Mouse (Mus musculus): ENCODE measurements around the gene Tnfrsf1a. TPM values are rescaled to one million over a fixed set of nuclear protein-coding genes. Genes with fewer than 3 reads are reported as not detected.

Tnfrsf1a gene
- polyA plus RNA-seq, 1 experiment from 2014 or later, result 69.1 TPM

DNA sequence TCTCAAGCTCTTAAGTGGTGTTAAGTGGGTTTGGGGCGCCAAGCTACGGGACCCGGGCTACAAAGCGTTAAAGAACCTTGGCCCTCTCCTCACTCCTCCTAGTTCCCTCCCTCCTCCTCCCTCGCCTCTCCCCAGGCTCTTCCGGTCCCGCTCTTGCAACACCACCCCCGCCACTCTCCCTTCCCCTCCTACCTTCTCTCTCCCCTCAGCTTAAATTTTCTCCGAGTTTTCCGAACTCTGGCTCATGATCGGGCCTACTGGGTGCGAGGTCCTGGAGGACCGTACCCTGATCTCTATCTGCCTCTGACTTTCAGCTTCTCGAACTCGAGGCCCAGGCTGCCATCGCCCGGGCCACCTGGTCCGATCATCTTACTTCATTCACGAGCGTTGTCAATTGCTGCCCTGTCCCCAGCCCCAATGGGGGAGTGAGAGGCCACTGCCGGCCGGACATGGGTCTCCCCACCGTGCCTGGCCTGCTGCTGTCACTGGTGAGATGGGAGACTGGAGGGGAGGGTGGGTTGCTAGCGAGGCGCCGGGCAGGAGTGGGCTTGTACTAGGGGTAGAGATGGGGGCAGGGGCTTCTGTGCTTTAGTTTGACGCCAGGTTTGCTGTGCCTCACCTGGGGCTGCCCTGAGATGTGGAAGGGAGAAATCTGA, 541 bp downstream of the Tnfrsf1a start:
- Histone ChIP-seq H3K4me3 (replicated peaks) (peak overlapping the region; percentile 69), H3K27me3 (replicated peaks) (no peaks in the 10 kb centered on the region), H3K27ac (peak overlapping the region; percentile 88), H3K4me1 (replicated peaks) (peaks cover 56% of the 10 kb centered on the region), H3K4me2 (replicated peaks) (peak overlapping the region; percentile 88), H3K9me3 (no peaks in the 10 kb centered on the region), H3K9ac (peak overlapping the region; percentile 76), H3K36me3 (no peaks in the 10 kb centered on the region)
- WGBS, result under 1% methylated on average over 27 of the region's 27 CpGs
- ATAC-seq, result peak; percentile 80

DNA sequence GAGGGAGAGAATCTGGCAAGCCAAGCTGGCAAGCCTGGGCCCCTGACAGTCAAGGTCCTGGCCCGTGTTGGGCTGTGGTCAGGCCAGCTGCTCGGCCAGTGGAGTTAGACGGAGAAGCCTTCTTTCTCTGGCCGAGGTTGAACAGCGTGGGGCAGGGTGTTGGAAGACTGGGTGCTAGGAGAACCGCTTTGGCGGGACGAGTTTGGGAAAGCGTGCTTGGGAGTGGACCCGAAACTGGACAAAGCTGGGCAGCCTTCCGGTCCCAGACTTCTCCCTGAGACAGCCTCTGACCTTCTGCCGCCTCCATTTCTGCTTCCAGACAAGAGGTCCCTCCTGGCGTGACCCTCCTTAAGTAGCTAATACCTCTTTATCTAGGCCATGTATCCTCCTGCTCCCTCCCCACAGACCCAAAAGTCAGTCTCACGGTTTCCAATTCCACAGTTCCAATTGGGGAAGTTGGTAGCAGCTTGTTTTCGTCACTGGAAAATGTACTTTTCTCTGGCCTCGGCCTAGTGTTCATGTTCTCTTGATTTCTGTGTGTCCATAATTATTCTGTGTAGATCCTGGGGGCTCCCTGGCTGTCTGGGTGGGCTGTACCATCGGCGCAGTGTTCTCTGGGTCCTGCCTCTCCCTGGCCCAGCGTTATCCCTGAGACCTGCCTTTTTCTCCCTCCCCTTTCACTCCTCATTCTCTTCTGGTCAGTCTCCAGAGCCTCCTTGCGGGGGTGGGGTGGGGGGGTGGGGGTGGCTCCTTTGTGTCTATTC, 1.3 kb downstream of the Tnfrsf1a start:
- H3K27ac ChIP-seq, result peak overlapping the region; percentile 88
- H3K4me1 ChIP-seq (replicated peaks), result peaks cover 57% of the 10 kb centered on the region
- H3K4me3 ChIP-seq (replicated peaks), result peak overlapping the region; percentile 69
- H3K9me3 ChIP-seq, result no peaks in the 10 kb centered on the region
- no peaks in the 10 kb centered on the region for H3K27me3 ChIP-seq (replicated peaks)
- ATAC-seq, result no peak
- 4% methylated on average over 20 of the region's 20 CpGs for WGBS
- peak overlapping the region; percentile 88 for H3K4me2 ChIP-seq (replicated peaks)
- H3K36me3 ChIP-seq, result no peaks in the 10 kb centered on the region
- peak overlapping the region; percentile 76 for H3K9ac ChIP-seq

DNA sequence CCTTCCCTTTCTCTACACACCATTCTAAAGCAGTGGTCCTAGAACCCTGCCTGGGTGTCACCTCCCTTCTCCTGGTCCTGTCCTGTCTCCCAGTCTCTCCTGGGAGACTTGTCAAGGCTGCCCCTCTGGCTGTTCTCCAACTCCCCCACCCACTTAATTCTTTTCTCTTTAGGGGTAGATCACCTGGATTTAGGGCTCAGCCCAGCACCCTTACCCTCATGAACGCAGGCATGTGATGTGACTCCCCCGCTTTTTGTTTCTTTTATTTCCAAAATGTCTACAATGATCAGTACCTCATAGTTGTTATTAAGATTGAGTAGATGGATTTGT, 1.8 kb downstream of the Tnfrsf1a start:
- H3K36me3 ChIP-seq, result no peaks in the 10 kb centered on the region
- peak overlapping the region; percentile 88 for H3K4me2 ChIP-seq (replicated peaks)
- peak overlapping the region; percentile 76 for H3K9ac ChIP-seq
- H3K27me3 ChIP-seq (replicated peaks), result no peaks in the 10 kb centered on the region
- H3K4me3 ChIP-seq (replicated peaks), result peak overlapping the region; percentile 69
- no peaks in the 10 kb centered on the region for H3K9me3 ChIP-seq
- H3K27ac ChIP-seq, result 0 out of 2 replicates have a peak overlapping the region, but pooled peaks have one; percentile 88
- WGBS, result 69% methylated on average over 2 of the region's 2 CpGs
- H3K4me1 ChIP-seq (replicated peaks), result peaks cover 62% of the 10 kb centered on the region
- no peak for ATAC-seq

DNA sequence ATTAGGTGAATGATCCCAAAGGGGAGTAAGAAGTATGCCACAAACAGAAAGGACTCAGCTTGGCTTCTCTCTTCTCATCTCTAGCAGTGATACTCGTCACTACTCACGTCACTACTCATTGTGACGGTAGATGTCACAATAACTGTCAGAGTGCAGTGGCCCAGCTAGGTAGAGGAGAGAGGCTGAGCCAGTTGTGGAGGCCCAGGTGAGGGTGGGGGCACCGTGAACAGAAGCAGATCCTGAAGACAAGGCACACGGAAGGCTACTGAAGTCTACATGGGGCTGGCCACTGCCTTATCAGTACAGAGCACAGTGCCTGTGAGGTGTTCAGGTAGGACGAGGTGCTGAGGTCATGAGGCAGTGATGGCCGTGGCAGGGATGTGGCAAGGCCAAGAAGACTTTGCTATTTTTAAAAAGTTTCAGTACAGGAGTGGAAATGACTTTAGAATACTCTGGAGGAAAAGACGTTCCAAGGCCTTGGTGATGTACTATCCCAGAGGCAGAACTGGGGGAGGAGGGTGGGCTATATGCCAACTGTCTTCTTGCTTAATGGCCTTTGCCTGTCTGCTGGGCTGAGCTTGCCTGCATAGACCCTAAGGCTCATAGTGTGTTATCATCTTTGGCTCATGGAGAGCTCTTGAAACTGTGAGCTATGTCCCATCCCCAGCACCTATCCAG, 2.3 kb downstream of the Tnfrsf1a start:
- no peak for ATAC-seq
- WGBS, result 54% methylated on average over 8 of the region's 8 CpGs
- H3K27me3 ChIP-seq (replicated peaks), result no peaks in the 10 kb centered on the region
- no peak overlapping the region; the same call in 1 of the 2 replicates for H3K27ac ChIP-seq
- H3K4me1 ChIP-seq (replicated peaks), result peaks cover 68% of the 10 kb centered on the region
- H3K9ac ChIP-seq, result peak overlapping the region; percentile 13; the same call in 1 of the 2 replicates
- H3K4me3 ChIP-seq (replicated peaks), result peak overlapping the region; percentile 69
- H3K36me3 ChIP-seq, result no peaks in the 10 kb centered on the region
- no peaks in the 10 kb centered on the region for H3K9me3 ChIP-seq
- H3K4me2 ChIP-seq (replicated peaks), result peak overlapping the region; percentile 88

DNA sequence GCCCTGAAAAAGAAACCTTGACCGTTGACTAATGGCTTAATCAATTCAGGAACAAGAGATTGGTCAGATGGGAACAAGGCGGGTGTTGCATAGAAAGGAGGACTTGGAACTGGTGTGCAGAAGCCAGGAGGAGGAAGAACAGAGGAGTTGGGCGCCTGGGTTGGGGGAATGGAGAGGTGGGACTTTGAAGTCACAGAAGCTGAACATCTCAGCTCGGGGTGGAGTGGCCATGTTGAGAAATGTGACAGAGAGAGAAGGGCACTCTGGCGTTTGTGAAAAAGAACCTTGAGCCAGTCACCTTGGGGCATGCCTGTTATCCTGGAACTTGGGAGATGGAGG, 2.9 kb downstream of the Tnfrsf1a start:
- H3K27me3 ChIP-seq (replicated peaks), result no peaks in the 10 kb centered on the region
- H3K4me2 ChIP-seq (replicated peaks), result peak overlapping the region; percentile 88
- WGBS, result 64% methylated on average over 5 of the region's 5 CpGs
- H3K9me3 ChIP-seq, result no peaks in the 10 kb centered on the region
- no peak overlapping the region; the same call in 1 of the 2 replicates for H3K27ac ChIP-seq
- peak overlapping the region; percentile 13; the same call in 1 of the 2 replicates for H3K9ac ChIP-seq
- H3K4me1 ChIP-seq (replicated peaks), result peaks cover 68% of the 10 kb centered on the region
- no peaks in the 10 kb centered on the region; the same call in 1 of the 2 replicates for H3K36me3 ChIP-seq
- H3K4me3 ChIP-seq (replicated peaks), result peak overlapping the region; percentile 69; the same call in 1 of the 2 replicates
- no peak for ATAC-seq

DNA sequence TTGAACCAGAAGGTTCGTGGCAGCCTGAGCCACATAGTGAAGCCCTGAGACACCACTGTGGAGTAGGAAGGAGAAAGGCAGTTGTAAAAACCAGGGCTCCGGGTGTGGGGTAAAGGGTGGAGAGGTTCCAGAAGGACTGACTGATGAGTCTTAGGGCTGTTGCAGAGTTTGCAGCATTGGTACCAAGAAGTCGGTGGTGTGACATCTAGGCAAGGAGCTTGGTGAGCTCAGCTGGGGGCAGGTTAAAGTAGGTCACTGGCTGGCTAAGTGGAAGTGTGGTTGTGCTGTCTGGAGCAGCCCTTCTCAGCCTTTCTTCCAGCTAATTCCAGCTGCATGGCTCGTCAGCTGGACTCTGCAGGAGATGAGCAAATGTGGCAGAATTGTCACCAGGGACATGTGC, 3.6 kb downstream of the Tnfrsf1a start:
- WGBS, result 53% methylated on average over 4 of the region's 4 CpGs
- ATAC-seq, result no peak
- Histone ChIP-seq H3K4me1 (replicated peaks) (peaks cover 68% of the 10 kb centered on the region), H3K9me3 (no peaks in the 10 kb centered on the region), H3K36me3 (peaks cover 4% of the 10 kb centered on the region), H3K9ac (peak overlapping the region; percentile 15; the same call in 1 of the 2 replicates), H3K27me3 (replicated peaks) (no peaks in the 10 kb centered on the region), H3K27ac (no peak overlapping the region), H3K4me3 (replicated peaks) (no peak overlapping the region), H3K4me2 (replicated peaks) (no peak overlapping the region)

DNA sequence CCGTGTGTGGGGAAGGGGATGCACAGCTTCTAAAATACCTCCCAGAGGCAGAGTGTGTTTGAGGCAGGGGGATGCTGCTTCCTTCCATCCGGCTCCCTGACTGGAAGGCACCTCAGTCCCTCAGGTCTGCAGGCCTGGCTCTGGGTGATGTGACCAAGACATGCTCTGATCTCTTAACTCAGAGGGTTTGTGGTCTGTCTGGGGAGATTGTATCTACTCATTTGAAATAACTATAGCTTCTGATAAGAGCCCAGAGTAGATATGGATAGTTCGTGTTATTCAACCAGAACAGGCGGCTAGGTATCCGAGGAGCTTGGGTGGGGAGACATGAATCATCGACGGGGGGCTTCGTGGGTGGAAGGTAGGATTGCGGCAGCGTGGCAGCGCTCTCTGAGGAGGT, 4.1 kb downstream of the Tnfrsf1a start:
- no peaks in the 10 kb centered on the region for H3K9me3 ChIP-seq
- no peak overlapping the region for H3K4me2 ChIP-seq (replicated peaks)

DNA sequence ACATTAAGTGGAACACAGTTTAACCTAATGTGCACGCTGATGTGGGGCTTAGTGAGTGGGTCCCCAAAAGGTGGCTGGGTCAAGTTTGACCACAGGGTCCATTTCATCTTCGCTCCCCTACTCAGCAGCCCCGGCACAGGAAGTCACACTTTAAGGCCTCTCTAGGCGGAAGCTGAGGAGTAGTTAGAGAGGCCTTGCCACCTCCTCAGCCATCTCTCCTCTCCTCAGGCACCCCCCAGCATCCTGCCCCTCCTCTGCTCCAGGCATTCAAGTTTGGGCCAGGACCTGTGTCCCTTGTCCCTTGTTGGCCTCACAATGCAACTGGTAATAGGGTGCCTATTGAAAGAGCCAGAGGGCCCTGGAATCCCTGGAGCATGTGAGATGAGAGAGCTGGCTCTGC, 4.5 kb downstream of the Tnfrsf1a start:
- peak overlapping the region; percentile 75; the same call in 1 of the 2 replicates for H3K27ac ChIP-seq
- no peak for ATAC-seq
- H3K9me3 ChIP-seq, result no peaks in the 10 kb centered on the region
- no peak overlapping the region for H3K9ac ChIP-seq
- no peak overlapping the region for H3K4me3 ChIP-seq (replicated peaks)
- H3K4me2 ChIP-seq (replicated peaks), result peak overlapping the region; percentile 53; the same call in 1 of the 2 replicates
- peaks cover 63% of the 10 kb centered on the region for H3K4me1 ChIP-seq (replicated peaks)
- peaks cover 12% of the 10 kb centered on the region for H3K36me3 ChIP-seq
- 78% methylated on average over 4 of the region's 4 CpGs for WGBS
- no peaks in the 10 kb centered on the region for H3K27me3 ChIP-seq (replicated peaks)

More for the DNA sequence above, 4.1 kb downstream of the Tnfrsf1a start:
- ATAC-seq, result no peak
- no peaks in the 10 kb centered on the region for H3K27me3 ChIP-seq (replicated peaks)
- WGBS, result 75% methylated on average over 11 of the region's 11 CpGs
- no peak overlapping the region for H3K4me3 ChIP-seq (replicated peaks)
- no peak overlapping the region for H3K27ac ChIP-seq
- H3K36me3 ChIP-seq, result peaks cover 8% of the 10 kb centered on the region
- H3K9ac ChIP-seq, result peak overlapping the region; percentile 15; the same call in 1 of the 2 replicates
- peaks cover 67% of the 10 kb centered on the region for H3K4me1 ChIP-seq (replicated peaks)

DNA sequence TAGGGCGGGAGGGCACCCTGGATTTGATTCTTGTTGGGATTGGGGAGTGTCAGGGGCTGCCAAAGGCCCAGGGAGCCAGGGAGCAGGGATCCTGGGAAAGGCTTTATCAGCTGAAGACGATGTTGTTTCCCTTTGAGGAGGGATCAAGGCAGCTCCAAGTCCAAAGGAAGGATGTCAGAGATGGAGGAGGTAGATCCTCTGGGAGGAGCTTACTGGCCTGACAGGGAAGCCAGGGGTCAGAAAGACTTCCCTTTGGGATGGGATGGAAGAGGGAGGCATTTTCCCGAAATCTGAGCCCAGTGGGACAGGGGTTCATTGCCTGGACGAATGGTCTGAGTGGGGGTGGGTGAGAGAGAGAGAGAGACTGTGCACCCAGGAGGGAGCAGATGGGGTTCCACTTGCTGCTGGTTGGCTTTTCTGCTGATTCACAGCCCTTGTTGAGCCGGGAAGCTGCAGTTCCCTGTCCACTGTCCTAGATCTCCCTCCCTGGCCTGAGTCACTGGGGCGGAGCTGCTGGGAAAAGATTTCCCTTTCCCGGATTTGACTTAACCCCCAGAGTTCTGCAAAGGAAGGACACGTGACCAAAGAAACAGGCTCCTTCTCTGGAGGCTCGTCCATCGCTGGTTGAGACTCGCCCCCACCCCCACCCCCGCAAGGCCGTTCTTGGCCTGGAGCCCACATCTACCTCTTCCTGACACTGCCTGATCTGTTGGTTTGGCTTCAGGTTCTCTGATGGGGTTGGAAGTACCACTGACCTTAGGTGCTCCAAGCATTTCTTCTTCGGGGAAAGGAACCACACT, 5.4 kb downstream of the Tnfrsf1a start:
- Histone ChIP-seq H3K36me3 (peaks cover 13% of the 10 kb centered on the region), H3K27ac (peak overlapping the region; percentile 75), H3K4me2 (replicated peaks) (peak overlapping the region; percentile 53), H3K4me3 (replicated peaks) (peak overlapping the region; percentile 11; the same call in 1 of the 2 replicates), H3K27me3 (replicated peaks) (no peaks in the 10 kb centered on the region), H3K4me1 (replicated peaks) (peaks cover 59% of the 10 kb centered on the region), H3K9ac (peak overlapping the region; percentile 26; the same call in 1 of the 2 replicates), H3K9me3 (no peaks in the 10 kb centered on the region)
- 9% methylated on average over 14 of the region's 14 CpGs for WGBS
- peak; percentile 49 for ATAC-seq

DNA sequence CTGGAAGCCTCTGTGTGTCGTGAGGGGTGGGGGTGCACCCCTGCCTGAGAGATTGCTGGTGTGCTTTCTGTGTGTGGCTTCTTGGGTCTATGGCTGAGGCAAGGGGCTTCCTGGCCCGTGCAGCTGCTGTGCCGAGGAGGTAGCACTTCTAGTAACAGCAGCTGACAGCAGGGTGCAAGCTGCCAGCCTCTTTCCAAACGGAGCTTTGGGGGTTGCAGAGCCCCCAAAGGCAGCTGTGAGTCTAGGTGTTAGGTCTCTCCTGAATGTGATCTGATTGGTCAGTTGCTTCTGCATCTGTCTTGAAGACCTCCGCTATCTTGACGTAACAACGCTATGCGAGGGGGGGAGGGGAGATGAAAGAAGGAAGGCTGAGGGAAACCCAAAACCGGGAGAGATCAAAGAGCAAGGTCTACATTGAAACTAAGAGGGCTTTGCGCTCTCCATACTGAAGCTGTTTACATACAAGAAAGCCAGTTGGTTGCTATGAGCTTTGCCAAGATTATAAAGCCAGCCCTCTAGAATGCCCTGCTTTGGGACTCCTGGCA, 6.1 kb downstream of the Tnfrsf1a start:
- Histone ChIP-seq H3K4me3 (replicated peaks) (peak overlapping the region; percentile 11; the same call in 1 of the 2 replicates), H3K4me2 (replicated peaks) (peak overlapping the region; percentile 53), H3K9me3 (no peaks in the 10 kb centered on the region), H3K27me3 (replicated peaks) (no peaks in the 10 kb centered on the region), H3K36me3 (peaks cover 13% of the 10 kb centered on the region), H3K9ac (peak overlapping the region; percentile 13), H3K4me1 (replicated peaks) (peaks cover 59% of the 10 kb centered on the region), H3K27ac (peak overlapping the region; percentile 75)
- WGBS, result 13% methylated on average over 10 of the region's 10 CpGs
- no peak; the same call in 1 of the 2 replicates for ATAC-seq

DNA sequence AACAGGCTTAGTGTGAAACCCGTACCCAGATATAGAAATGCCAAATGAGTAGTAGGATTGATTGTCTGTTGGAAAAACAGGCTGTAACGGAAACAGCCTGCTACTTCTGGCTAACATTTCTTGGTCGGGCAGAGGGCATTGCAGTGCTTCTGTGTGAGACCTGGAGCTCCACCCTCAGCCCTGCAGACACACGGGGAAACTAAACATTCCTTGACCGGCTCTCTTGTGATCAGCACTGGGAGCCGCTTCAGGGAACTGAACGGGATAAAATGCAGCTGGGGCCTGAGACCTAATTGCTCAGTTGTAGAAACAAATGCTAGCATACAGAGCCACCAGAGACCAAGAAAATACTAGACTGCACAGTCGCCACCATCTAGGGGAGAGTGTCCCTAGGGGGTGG, 7.1 kb downstream of the Tnfrsf1a start:
- no peak overlapping the region for H3K4me2 ChIP-seq (replicated peaks)
- no peak overlapping the region for H3K4me3 ChIP-seq (replicated peaks)
- H3K4me1 ChIP-seq (replicated peaks), result peaks cover 54% of the 10 kb centered on the region
- no peaks in the 10 kb centered on the region for H3K9me3 ChIP-seq
- no peaks in the 10 kb centered on the region for H3K27me3 ChIP-seq (replicated peaks)
- H3K36me3 ChIP-seq, result peaks cover 19% of the 10 kb centered on the region
- 16% methylated on average over 8 of the region's 8 CpGs for WGBS
- no peak overlapping the region for H3K9ac ChIP-seq
- H3K27ac ChIP-seq, result no peak overlapping the region
- no peak for ATAC-seq
